Mouse (Mus musculus): ENCODE measurements around the gene Fgd5.

Gene Fgd5

GRCm38 (mm10) chr6:92010895-92011294 is 32.2 kb downstream of the Fgd5 start:
- DNase-seq (ENCODE audit: low spot score): no peak

- DNase-seq (ENCODE audit: low spot score): no peak
These were observed 33.7 kb downstream of the Fgd5 start for GRCm38 (mm10) chr6:92012413-92012812.

GRCm38 (mm10) chr6:92013035-92013434 is 34.4 kb downstream of the Fgd5 start:
- no peak for DNase-seq (ENCODE audit: low spot score)

- no peak for DNase-seq (ENCODE audit: low spot score)
These were observed 34.9 kb downstream of the Fgd5 start for GRCm38 (mm10) chr6:92013620-92014019.

- no peak for DNase-seq (ENCODE audit: low spot score)
These were observed 36.3 kb downstream of the Fgd5 start for GRCm38 (mm10) chr6:92014936-92015335.

- DNase-seq (ENCODE audit: low spot score): no peak
These were observed 37.2 kb downstream of the Fgd5 start for GRCm38 (mm10) chr6:92015848-92016247.

GRCm38 (mm10) chr6:92016738-92017137 is 38.1 kb downstream of the Fgd5 start:
- no peak for DNase-seq (ENCODE audit: low spot score)

- DNase-seq (ENCODE audit: low spot score): no peak
These were observed 39.7 kb downstream of the Fgd5 start for GRCm38 (mm10) chr6:92018421-92018820.

- DNase-seq (ENCODE audit: low spot score): no peak
These were observed 42.4 kb downstream of the Fgd5 start for GRCm38 (mm10) chr6:92021061-92021460.

- DNase-seq (ENCODE audit: low spot score): no peak
These were observed 42.8 kb downstream of the Fgd5 start for GRCm38 (mm10) chr6:92021506-92021905.

- DNase-seq (ENCODE audit: low spot score): no peak
These were observed 46.6 kb downstream of the Fgd5 start for GRCm38 (mm10) chr6:92025252-92025651.

- no peak for DNase-seq (ENCODE audit: low spot score)
These were observed 48.7 kb downstream of the Fgd5 start for GRCm38 (mm10) chr6:92027379-92027778.

- DNase-seq (ENCODE audit: low spot score): no peak
These were observed 52.0 kb downstream of the Fgd5 start for GRCm38 (mm10) chr6:92030646-92031045.

GRCm38 (mm10) chr6:92034713-92035112 is 56.0 kb downstream of the Fgd5 start:
- no peak for DNase-seq (ENCODE audit: low spot score)

- no peak for DNase-seq (ENCODE audit: low spot score)
These were observed 57.7 kb downstream of the Fgd5 start for GRCm38 (mm10) chr6:92036372-92036771.

- no peak for DNase-seq (ENCODE audit: low spot score)
These were observed 59.5 kb downstream of the Fgd5 start for GRCm38 (mm10) chr6:92038158-92038557.

- no peak for DNase-seq (ENCODE audit: low spot score)
These were observed 62.6 kb downstream of the Fgd5 start for GRCm38 (mm10) chr6:92041271-92041670.

GRCm38 (mm10) chr6:92042055-92042454 is 63.4 kb downstream of the Fgd5 start:
- DNase-seq (ENCODE audit: low spot score): no peak

- no peak for DNase-seq (ENCODE audit: low spot score)
These were observed 64.2 kb downstream of the Fgd5 start for GRCm38 (mm10) chr6:92042850-92043249.

GRCm38 (mm10) chr6:92057768-92058167 is 79.1 kb downstream of the Fgd5 start:
- DNase-seq (ENCODE audit: low spot score): peak; percentile 25

GRCm38 (mm10) chr6:92061725-92062124 is 83.0 kb downstream of the Fgd5 start:
- no peak for DNase-seq (ENCODE audit: low spot score)

GRCm38 (mm10) chr6:92063452-92063851 is 84.8 kb downstream of the Fgd5 start:
- DNase-seq (ENCODE audit: low spot score): no peak

GRCm38 (mm10) chr6:92064101-92064500 is 85.4 kb downstream of the Fgd5 start:
- DNase-seq (ENCODE audit: low spot score): no peak

GRCm38 (mm10) chr6:92065721-92066496 is 87.2 kb downstream of the Fgd5 start:
- DNase-seq (ENCODE audit: low spot score): peak; percentile 81

Measured in embryo, embryonic 10 days (tissue).